Mouse (Mus musculus): ENCODE measurements around the gene Ints13.
A peak's percentile ranks its signal among the peaks of the same experiment; 100 is the strongest.

Ints13 gene

GRCm38 (mm10) chr6:146538661-146539060, 39.0 kb downstream of the Ints13 start:
- DNase-seq (ENCODE audit: low read depth) = no peak

GRCm38 (mm10) chr6:146538071-146538470, 39.6 kb downstream of the Ints13 start:
- no peak for DNase-seq (ENCODE audit: low read depth)

GRCm38 (mm10) chr6:146537111-146537510, 40.5 kb downstream of the Ints13 start:
- no peak for DNase-seq (ENCODE audit: low read depth)

- DNase-seq (ENCODE audit: low read depth) = no peak
These were observed 42.1 kb downstream of the Ints13 start for GRCm38 (mm10) chr6:146535501-146535900.

GRCm38 (mm10) chr6:146533146-146533545, 44.5 kb downstream of the Ints13 start:
- no peak for DNase-seq (ENCODE audit: low read depth)

GRCm38 (mm10) chr6:146530769-146531168, 46.9 kb downstream of the Ints13 start:
- no peak for DNase-seq (ENCODE audit: low read depth)

- DNase-seq (ENCODE audit: low read depth) = no peak
These were observed 47.3 kb downstream of the Ints13 start for GRCm38 (mm10) chr6:146530363-146530762.

- DNase-seq (ENCODE audit: low read depth) = no peak
These were observed 50.1 kb downstream of the Ints13 start for GRCm38 (mm10) chr6:146527537-146527936.

- no peak for DNase-seq (ENCODE audit: low read depth)
These were observed 52.1 kb downstream of the Ints13 start for GRCm38 (mm10) chr6:146525500-146525899.

- DNase-seq (ENCODE audit: low read depth) = no peak
These were observed 56.0 kb downstream of the Ints13 start for GRCm38 (mm10) chr6:146521456-146522245.

GRCm38 (mm10) chr6:146519019-146519418, 58.6 kb downstream of the Ints13 start:
- DNase-seq (ENCODE audit: low read depth) = no peak

GRCm38 (mm10) chr6:146515936-146516335, 61.7 kb downstream of the Ints13 start:
- DNase-seq (ENCODE audit: low read depth) = no peak

GRCm38 (mm10) chr6:146514531-146514948, 63.1 kb downstream of the Ints13 start:
- no peak for DNase-seq (ENCODE audit: low read depth)

GRCm38 (mm10) chr6:146513899-146514298, 63.7 kb downstream of the Ints13 start:
- DNase-seq (ENCODE audit: low read depth) = no peak

- DNase-seq (ENCODE audit: low read depth) = no peak
These were observed 64.3 kb downstream of the Ints13 start for GRCm38 (mm10) chr6:146513384-146513783.

- no peak for DNase-seq (ENCODE audit: low read depth)
These were observed 66.1 kb downstream of the Ints13 start for GRCm38 (mm10) chr6:146511511-146511910.

GRCm38 (mm10) chr6:146509891-146510290, 67.7 kb downstream of the Ints13 start:
- DNase-seq (ENCODE audit: low read depth) = no peak

- DNase-seq (ENCODE audit: low read depth) = no peak
These were observed 73.2 kb downstream of the Ints13 start for GRCm38 (mm10) chr6:146504459-146504858.

GRCm38 (mm10) chr6:146502856-146503255, 74.8 kb downstream of the Ints13 start:
- DNase-seq (ENCODE audit: low read depth) = no peak

- DNase-seq (ENCODE audit: low read depth) = peak; percentile 77
These were observed 75.5 kb downstream of the Ints13 start, which contains the start of gene Itpr2 for GRCm38 (mm10) chr6:146501866-146502804. Gene Itpr2 (minus strand): TSS chr6:146502223.

- peak; percentile 41 for DNase-seq (ENCODE audit: low read depth)
These were observed 76.2 kb downstream of the Ints13 start for GRCm38 (mm10) chr6:146501316-146501865.

- DNase-seq (ENCODE audit: low read depth) = no peak
These were observed 76.9 kb downstream of the Ints13 start for GRCm38 (mm10) chr6:146500771-146501170.

Measured in c-Kit-positive CD71-negative TER-119-negative erythroid progenitor cells, embryonic 14.5 days (primary cell).